Mouse (Mus musculus): ENCODE measurements around the gene Mrpl51. TPM values are rescaled to one million over a fixed set of nuclear protein-coding genes. Genes with fewer than 3 reads are reported as not detected.

The Mrpl51 gene
- polyA plus RNA-seq, 1 experiment from 2014 or later, result 163 TPM

- WGBS, result 96% methylated on average over 5 of the region's 5 CpGs
- H3K27me3 ChIP-seq, result no peaks in the 10 kb centered on the region
- no peaks in the 10 kb centered on the region for H3K9me3 ChIP-seq (replicated peaks)
- H3K4me1 ChIP-seq, result no peaks in the 10 kb centered on the region
- ATAC-seq (ENCODE audit: low FRiP score), result no peak
- H3K9ac ChIP-seq, result no peak overlapping the region
- H3K36me3 ChIP-seq, result peaks cover 97% of the 10 kb centered on the region
- no peak overlapping the region for H3K4me3 ChIP-seq
- no peak overlapping the region for H3K27ac ChIP-seq
- H3K4me2 ChIP-seq (replicated peaks), result no peak overlapping the region
These were observed 16.1 kb upstream of the Mrpl51 start for GRCm38 (mm10) chr6:125175469-125175868.

GRCm38 (mm10) chr6:125179601-125180000 is 12.0 kb upstream of the Mrpl51 start:
- Histone ChIP-seq H3K4me1 (no peaks in the 10 kb centered on the region), H3K27ac (no peak overlapping the region), H3K36me3 (peaks cover 96% of the 10 kb centered on the region), H3K9ac (no peak overlapping the region), H3K27me3 (no peaks in the 10 kb centered on the region), H3K4me3 (no peak overlapping the region), H3K9me3 (replicated peaks) (no peaks in the 10 kb centered on the region), H3K4me2 (replicated peaks) (no peak overlapping the region)
- no peak for ATAC-seq (ENCODE audit: low FRiP score)
- WGBS, result 93% methylated on average over 7 of the region's 7 CpGs

- no peak overlapping the region for H3K9ac ChIP-seq
- peaks cover 96% of the 10 kb centered on the region for H3K36me3 ChIP-seq
- no peak for ATAC-seq (ENCODE audit: low FRiP score)
- H3K9me3 ChIP-seq (replicated peaks), result no peaks in the 10 kb centered on the region
- no peak overlapping the region for H3K4me3 ChIP-seq
- no peaks in the 10 kb centered on the region for H3K4me1 ChIP-seq
- WGBS, result 79% methylated on average over 5 of the region's 5 CpGs
- no peak overlapping the region for H3K4me2 ChIP-seq (replicated peaks)
- no peaks in the 10 kb centered on the region for H3K27me3 ChIP-seq
- no peak overlapping the region for H3K27ac ChIP-seq
These were observed 9.5 kb upstream of the Mrpl51 start for GRCm38 (mm10) chr6:125182133-125182532.

GRCm38 (mm10) chr6:125186203-125186602 is 5.4 kb upstream of the Mrpl51 start:
- Histone ChIP-seq H3K9me3 (replicated peaks) (no peaks in the 10 kb centered on the region), H3K4me2 (replicated peaks) (no peak overlapping the region), H3K27me3 (no peaks in the 10 kb centered on the region), H3K9ac (no peak overlapping the region), H3K27ac (no peak overlapping the region), H3K36me3 (peaks cover 78% of the 10 kb centered on the region), H3K4me1 (peaks cover 3% of the 10 kb centered on the region; the same call in 1 of the 2 replicates), H3K4me3 (no peak overlapping the region)
- no peak for ATAC-seq (ENCODE audit: low FRiP score)
- 95% methylated on average over 10 of the region's 10 CpGs for WGBS

- Histone ChIP-seq H3K4me3 (peak overlapping the region; percentile 64), H3K4me1 (peaks cover 10% of the 10 kb centered on the region), H3K36me3 (peaks cover 50% of the 10 kb centered on the region), H3K9ac (peak overlapping the region; percentile 74), H3K27me3 (no peaks in the 10 kb centered on the region), H3K4me2 (replicated peaks) (peak overlapping the region; percentile 66), H3K9me3 (replicated peaks) (no peaks in the 10 kb centered on the region), H3K27ac (peak overlapping the region; percentile 99)
- ATAC-seq (ENCODE audit: low FRiP score), result no peak
These were observed 785 bp upstream of the Mrpl51 start for GRCm38 (mm10) chr6:125190816-125191215.

GRCm38 (mm10) chr6:125192016-125192714 is 564 bp downstream of the Mrpl51 start:
- WGBS, result under 1% methylated on average over 34 of the region's 34 CpGs
- no peaks in the 10 kb centered on the region for H3K27me3 ChIP-seq
- peak overlapping the region; percentile 64 for H3K4me3 ChIP-seq
- peak overlapping the region; percentile 66 for H3K4me2 ChIP-seq (replicated peaks)
- peaks cover 36% of the 10 kb centered on the region for H3K36me3 ChIP-seq
- H3K4me1 ChIP-seq, result peaks cover 14% of the 10 kb centered on the region
- H3K9ac ChIP-seq, result peak overlapping the region; percentile 78
- no peaks in the 10 kb centered on the region for H3K9me3 ChIP-seq (replicated peaks)
- peak; percentile 96 for ATAC-seq (ENCODE audit: low FRiP score)
- H3K27ac ChIP-seq, result peak overlapping the region; percentile 99

- H3K27ac ChIP-seq, result peak overlapping the region; percentile 99; the same call in 1 of the 2 replicates
- H3K4me1 ChIP-seq, result peaks cover 14% of the 10 kb centered on the region
- H3K4me3 ChIP-seq, result peak overlapping the region; percentile 64
- H3K4me2 ChIP-seq (replicated peaks), result peak overlapping the region; percentile 66
- H3K36me3 ChIP-seq, result peaks cover 30% of the 10 kb centered on the region
- no peak for ATAC-seq (ENCODE audit: low FRiP score)
- peak overlapping the region; percentile 78 for H3K9ac ChIP-seq
- WGBS, result 41% methylated on average over 5 of the region's 5 CpGs
- H3K9me3 ChIP-seq (replicated peaks), result no peaks in the 10 kb centered on the region
- no peaks in the 10 kb centered on the region for H3K27me3 ChIP-seq
These were observed 1.2 kb downstream of the Mrpl51 start for GRCm38 (mm10) chr6:125192841-125193240.

DNA sequence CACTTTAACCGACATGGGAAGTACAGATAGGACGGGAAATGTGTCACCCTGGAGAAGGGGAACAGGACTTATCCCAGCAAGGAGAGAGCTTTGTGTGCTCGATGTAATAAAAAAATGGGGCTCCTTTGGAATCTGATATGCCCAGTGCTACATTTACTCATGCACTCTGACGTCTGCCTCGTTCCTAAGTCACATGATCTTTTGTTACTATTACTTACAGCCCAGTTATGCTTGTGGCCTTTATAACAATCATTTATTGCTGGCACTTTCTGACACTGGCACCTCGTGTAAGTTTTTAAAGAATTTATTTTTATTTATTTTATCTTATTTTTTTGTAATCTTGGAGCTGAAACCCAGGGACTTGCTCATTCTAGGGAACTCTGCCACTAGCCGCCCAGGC is 1.8 kb downstream of the Mrpl51 start:
- H3K4me1 ChIP-seq, result peaks cover 14% of the 10 kb centered on the region
- H3K4me2 ChIP-seq (replicated peaks), result 0 out of 2 replicates have a peak overlapping the region, but pooled peaks have one; percentile 66
- H3K27ac ChIP-seq, result no peak overlapping the region
- no peaks in the 10 kb centered on the region for H3K27me3 ChIP-seq
- 82% methylated on average over 7 of the region's 7 CpGs for WGBS
- no peak overlapping the region for H3K4me3 ChIP-seq
- peaks cover 24% of the 10 kb centered on the region for H3K36me3 ChIP-seq
- no peaks in the 10 kb centered on the region for H3K9me3 ChIP-seq (replicated peaks)
- ATAC-seq (ENCODE audit: low FRiP score), result no peak
- H3K9ac ChIP-seq, result no peak overlapping the region

- Histone ChIP-seq H3K4me2 (replicated peaks) (no peak overlapping the region), H3K9me3 (replicated peaks) (no peaks in the 10 kb centered on the region), H3K4me3 (no peak overlapping the region), H3K36me3 (peaks cover 16% of the 10 kb centered on the region), H3K27ac (no peak overlapping the region), H3K9ac (no peak overlapping the region), H3K4me1 (peaks cover 11% of the 10 kb centered on the region), H3K27me3 (no peaks in the 10 kb centered on the region)
- ATAC-seq (ENCODE audit: low FRiP score), result no peak
- WGBS, result 36% methylated on average over 1 of the region's 1 CpGs
These were observed 4.0 kb downstream of the Mrpl51 start for GRCm38 (mm10) chr6:125195541-125196075.

GRCm38 (mm10) chr6:125196301-125196700 is 4.7 kb downstream of the Mrpl51 start:
- H3K4me2 ChIP-seq (replicated peaks), result no peak overlapping the region
- WGBS, result 52% methylated on average over 3 of the region's 3 CpGs
- peaks cover 11% of the 10 kb centered on the region for H3K4me1 ChIP-seq
- no peaks in the 10 kb centered on the region for H3K27me3 ChIP-seq
- H3K4me3 ChIP-seq, result no peak overlapping the region
- no peak overlapping the region for H3K9ac ChIP-seq
- no peak overlapping the region for H3K27ac ChIP-seq
- H3K36me3 ChIP-seq, result peaks cover 16% of the 10 kb centered on the region
- no peak for ATAC-seq (ENCODE audit: low FRiP score)
- H3K9me3 ChIP-seq (replicated peaks), result no peaks in the 10 kb centered on the region

DNA sequence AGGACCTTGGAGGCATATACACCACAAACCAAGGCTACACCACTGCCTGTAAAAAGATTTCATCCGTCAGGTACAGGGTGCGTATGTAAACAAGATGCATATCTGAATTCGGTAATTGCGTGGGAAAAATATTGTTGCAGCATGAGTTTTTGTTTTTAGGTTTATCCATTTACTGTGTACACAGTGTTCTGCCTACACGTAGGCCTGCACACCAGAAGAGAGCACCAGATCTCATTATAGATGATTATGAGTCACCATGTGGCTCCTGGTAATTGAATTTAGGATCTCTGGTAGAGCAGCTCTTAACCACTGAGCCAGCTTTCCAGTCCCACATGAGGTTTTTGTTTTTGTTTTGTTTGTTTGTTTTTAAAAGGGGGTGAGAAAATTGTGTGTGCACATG is 5.6 kb downstream of the Mrpl51 start:
- Histone ChIP-seq H3K4me2 (replicated peaks) (no peak overlapping the region), H3K36me3 (peaks cover 16% of the 10 kb centered on the region), H3K9ac (0 out of 2 replicates have a peak overlapping the region, but pooled peaks have one; percentile 5), H3K4me1 (peaks cover 11% of the 10 kb centered on the region), H3K27me3 (no peaks in the 10 kb centered on the region), H3K4me3 (no peak overlapping the region), H3K27ac (no peak overlapping the region), H3K9me3 (replicated peaks) (no peaks in the 10 kb centered on the region)
- ATAC-seq (ENCODE audit: low FRiP score), result no peak
- WGBS, result 85% methylated on average over 5 of the region's 5 CpGs

- ATAC-seq (ENCODE audit: low FRiP score), result no peak
- WGBS, result 80% methylated on average over 1 of the region's 1 CpGs
- no peaks in the 10 kb centered on the region for H3K9me3 ChIP-seq (replicated peaks)
- no peak overlapping the region for H3K27ac ChIP-seq
- peaks cover 17% of the 10 kb centered on the region for H3K27me3 ChIP-seq
- no peak overlapping the region for H3K4me2 ChIP-seq (replicated peaks)
- no peak overlapping the region for H3K4me3 ChIP-seq
- no peaks in the 10 kb centered on the region for H3K36me3 ChIP-seq
- no peaks in the 10 kb centered on the region for H3K4me1 ChIP-seq
- H3K9ac ChIP-seq, result no peak overlapping the region
These were observed 18.8 kb downstream of the Mrpl51 start for GRCm38 (mm10) chr6:125210436-125210835.

GRCm38 (mm10) chr6:125212621-125213020 is 21.0 kb downstream of the Mrpl51 start:
- Histone ChIP-seq H3K4me3 (no peak overlapping the region), H3K27me3 (peaks cover 25% of the 10 kb centered on the region), H3K9ac (no peak overlapping the region), H3K4me2 (replicated peaks) (no peak overlapping the region), H3K27ac (no peak overlapping the region), H3K36me3 (no peaks in the 10 kb centered on the region), H3K4me1 (peaks cover 7% of the 10 kb centered on the region; the same call in 1 of the 2 replicates), H3K9me3 (replicated peaks) (no peaks in the 10 kb centered on the region)
- WGBS, result 56% methylated on average over 2 of the region's 2 CpGs
- ATAC-seq (ENCODE audit: low FRiP score), result no peak

Measured in hindbrain, embryonic 12.5 days (tissue).